Mouse (Mus musculus) frontal cortex, adult 2 months (tissue): ENCODE measurements around the gene Stk40. TPM values are rescaled to one million over a fixed set of nuclear protein-coding genes. Genes with fewer than 3 reads are reported as not detected.

ENCODE experiments used
- DNase-seq, 2 experiments: peaks; one replicate each; pipeline ENCODE4 v3.0.0; 2022; ENCODE audit warnings: low spot score in 1 of 2; ENCODE audit errors: extremely low spot score in 1 of 2
- polyA plus RNA-seq: library from polyadenylated mRNA; depleted of rRNA; stranded (reverse); fragments of >200 nt; gene quantifications from 2 replicates; pipeline ENCODE4 v1.2.3, GENCODE M21; 2012; rRNA removed

Gene Stk40
- polyA plus RNA-seq, 1 experiment: 18.9 TPM

DNA sequence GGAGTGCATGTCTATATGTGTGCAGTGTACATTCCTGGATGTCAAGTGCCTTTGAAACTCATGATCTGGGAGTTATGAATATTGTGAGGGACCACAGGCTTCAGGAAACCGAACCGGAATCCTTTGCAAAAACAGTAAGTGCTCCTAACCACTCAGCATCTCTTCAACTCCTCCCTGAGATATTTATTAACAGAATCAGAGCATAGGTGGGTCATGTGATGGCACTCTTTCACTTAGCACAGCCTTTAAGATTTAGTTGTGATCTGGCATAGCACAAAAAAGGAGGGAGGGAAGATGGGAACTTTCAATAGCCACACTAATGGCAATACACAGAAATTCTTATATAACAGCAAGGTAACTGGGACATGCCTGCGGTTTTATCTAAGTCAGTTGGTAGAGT is 83.3 kb downstream of the Stk40 start:
- DNase-seq: no peak

Other genes starting within 250 kb of the Stk40 start
- gene Csf3r, start 79.4 kb upstream of the Stk40 start, polyA plus RNA-seq: 5.4 and 7.2 TPM in 2 replicates
- 76.9 and 82.6 TPM in 2 replicates for gene Mrps15, start 57.0 kb upstream of the Stk40 start, polyA plus RNA-seq
- gene Oscp1, start 45.4 kb upstream of the Stk40 start, polyA plus RNA-seq: 19.7 and 22.3 TPM in 2 replicates
- gene Lsm10, start 7.3 kb upstream of the Stk40 start, polyA plus RNA-seq: 25.3 and 26.7 TPM in 2 replicates
- gene Eva1b, start 43.8 kb downstream of the Stk40 start, polyA plus RNA-seq: 8.6 and 9.3 TPM in 2 replicates
- 1.0 TPM in 2 replicates for gene Sh3d21, start 59.5 kb downstream of the Stk40 start, polyA plus RNA-seq
- gene Thrap3, start 98.8 kb downstream of the Stk40 start, polyA plus RNA-seq: 95.8 and 103 TPM in 2 replicates
- gene Map7d1, start 152.4 kb downstream of the Stk40 start, polyA plus RNA-seq: 201 and 206 TPM in 2 replicates
- 110 and 111 TPM in 2 replicates for gene Trappc3, start 158.4 kb downstream of the Stk40 start, polyA plus RNA-seq
- gene Col8a2, start 182.8 kb downstream of the Stk40 start, polyA plus RNA-seq: 0.38 and 0.50 TPM in 2 replicates
- 41.7 and 41.8 TPM in 2 replicates for gene Adprhl2, start 217.7 kb downstream of the Stk40 start, polyA plus RNA-seq
- 5.5 and 6.7 TPM in 2 replicates for gene Tekt2, start 221.7 kb downstream of the Stk40 start, polyA plus RNA-seq